Mouse (Mus musculus): ENCODE measurements around the gene Lcn2. TPM values are rescaled to one million over a fixed set of nuclear protein-coding genes. Genes with fewer than 3 reads are reported as not detected.
A peak's percentile ranks its signal among the peaks of the same experiment; 100 is the strongest.

Gene Lcn2
- polyA plus RNA-seq, 2 experiments, result 1.3 to 2.8 TPM

DNA sequence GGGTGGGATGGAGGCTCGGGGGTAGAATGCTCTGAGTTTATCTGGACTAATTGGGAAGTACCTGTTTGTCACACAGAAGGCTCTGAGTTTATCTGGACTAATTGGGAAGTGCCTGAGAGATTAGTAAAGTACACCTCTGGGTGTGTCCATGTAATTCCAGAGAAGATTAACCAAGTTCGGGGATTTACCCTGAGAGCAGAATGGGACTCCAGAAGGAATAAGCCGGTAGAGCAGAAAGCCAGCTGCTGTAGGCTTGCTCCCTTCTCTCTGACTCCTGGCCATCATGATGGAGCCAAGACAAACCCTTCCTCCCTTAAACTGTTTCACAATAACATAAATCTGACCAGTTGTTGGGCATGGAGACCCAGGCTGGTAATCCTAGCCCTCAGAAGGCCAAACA lies 36.7 kb upstream of the Lcn2 start:
- Histone ChIP-seq H3K27ac (replicated peaks; ENCODE audit: low read depth, low read length) (peak overlapping the region; percentile 67; the same call in 1 of the 2 replicates), H3K9me3 (ENCODE audit: control insufficient read depth, low read length) (no peaks in the 10 kb centered on the region), H3K36me3 (ENCODE audit: control insufficient read depth, insufficient read depth, low read length) (peaks cover 17% of the 10 kb centered on the region), H3K4me2 (replicated peaks; ENCODE audit: low read depth, low read length, severe bottlenecking) (no peak overlapping the region), H3K4me1 (ENCODE audit: control insufficient read depth, insufficient read depth, low read length) (peaks cover 45% of the 10 kb centered on the region), H3K4me3 (replicated peaks; ENCODE audit: low read length) (no peak overlapping the region), H3K27me3 (ENCODE audit: control insufficient read depth, insufficient read depth, low read length) (no peaks in the 10 kb centered on the region), H3K9ac (ENCODE audit: low read depth, low read length, severe bottlenecking) (no peak overlapping the region)
- DNase-seq (ENCODE audit: low spot score), result no peak
- ATAC-seq (ENCODE audit: low FRiP score, low read depth), result no peak
- no peak for TF ChIP-seq POLR2A (IDR thresholded peaks at IDR 0.05; ENCODE audit: borderline replicate concordance, extremely low read depth, insufficient read depth, insufficient read length)
- 35% methylated on average over 3 of the region's 3 CpGs for WGBS

GRCm38 (mm10) chr2:32423481-32424331 lies 35.7 kb upstream of the Lcn2 start:
- peaks cover 34% of the 10 kb centered on the region for H3K4me1 ChIP-seq (ENCODE audit: control insufficient read depth, insufficient read depth, low read length)
- TF ChIP-seq POLR2A (IDR thresholded peaks at IDR 0.05; ENCODE audit: borderline replicate concordance, extremely low read depth, insufficient read depth, insufficient read length), result no peak
- peak overlapping the region; percentile 40 for H3K9ac ChIP-seq (ENCODE audit: low read depth, low read length, severe bottlenecking)
- WGBS, result 1% methylated on average over 14 of the region's 14 CpGs
- DNase-seq (ENCODE audit: low spot score) (peak; percentile 94), ATAC-seq (ENCODE audit: low FRiP score, low read depth) (peak; percentile 93)
- peaks cover 28% of the 10 kb centered on the region for H3K36me3 ChIP-seq (ENCODE audit: control insufficient read depth, insufficient read depth, low read length)
- H3K4me3 ChIP-seq (replicated peaks; ENCODE audit: low read length), result peak overlapping the region; percentile 39
- peak overlapping the region; percentile 74 for H3K27ac ChIP-seq (replicated peaks; ENCODE audit: low read depth, low read length)
- H3K27me3 ChIP-seq (ENCODE audit: control insufficient read depth, insufficient read depth, low read length), result no peaks in the 10 kb centered on the region
- peak overlapping the region; percentile 69 for H3K4me2 ChIP-seq (replicated peaks; ENCODE audit: low read depth, low read length, severe bottlenecking)
- no peaks in the 10 kb centered on the region for H3K9me3 ChIP-seq (ENCODE audit: control insufficient read depth, low read length)

- Histone ChIP-seq H3K4me1 (ENCODE audit: control insufficient read depth, insufficient read depth, low read length) (peaks cover 22% of the 10 kb centered on the region), H3K4me3 (replicated peaks; ENCODE audit: low read length) (no peak overlapping the region), H3K9me3 (ENCODE audit: control insufficient read depth, low read length) (no peaks in the 10 kb centered on the region), H3K27me3 (ENCODE audit: control insufficient read depth, insufficient read depth, low read length) (no peaks in the 10 kb centered on the region), H3K27ac (replicated peaks; ENCODE audit: low read depth, low read length) (no peak overlapping the region), H3K9ac (ENCODE audit: low read depth, low read length, severe bottlenecking) (no peak overlapping the region), H3K4me2 (replicated peaks; ENCODE audit: low read depth, low read length, severe bottlenecking) (no peak overlapping the region), H3K36me3 (ENCODE audit: control insufficient read depth, insufficient read depth, low read length) (peaks cover 47% of the 10 kb centered on the region)
- TF ChIP-seq POLR2A (IDR thresholded peaks at IDR 0.05; ENCODE audit: borderline replicate concordance, extremely low read depth, insufficient read depth, insufficient read length), result no peak
- DNase-seq (ENCODE audit: low spot score) (no peak), ATAC-seq (ENCODE audit: low FRiP score, low read depth) (no peak)
- 89% methylated on average over 6 of the region's 6 CpGs for WGBS
Observed at GRCm38 (mm10) chr2:32421851-32422251, 33.8 kb upstream of the Lcn2 start.

DNA sequence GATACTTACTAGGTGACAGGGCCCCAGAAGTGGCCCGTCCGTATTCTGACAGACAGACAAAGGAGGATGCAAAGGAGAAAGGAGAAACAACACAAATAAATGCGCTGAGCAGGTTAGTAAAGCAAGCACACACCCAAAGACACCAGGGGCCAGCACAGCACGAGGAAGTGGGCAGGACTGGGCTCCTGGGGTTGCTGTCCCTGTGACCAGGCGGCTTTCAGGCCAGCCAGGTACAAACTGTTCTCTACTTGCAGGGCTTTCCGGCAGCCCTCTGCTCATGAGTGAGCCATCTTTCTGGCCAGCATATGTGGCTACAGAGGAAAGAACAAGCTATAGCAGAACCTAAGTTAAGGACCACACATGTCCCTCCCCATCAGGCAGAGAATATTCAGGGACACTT lies 32.6 kb upstream of the Lcn2 start:
- no peak overlapping the region for H3K4me3 ChIP-seq (replicated peaks; ENCODE audit: low read length)
- DNase-seq (ENCODE audit: low spot score), result no peak
- peaks cover 22% of the 10 kb centered on the region for H3K4me1 ChIP-seq (ENCODE audit: control insufficient read depth, insufficient read depth, low read length)
- H3K9me3 ChIP-seq (ENCODE audit: control insufficient read depth, low read length), result no peaks in the 10 kb centered on the region
- no peak overlapping the region for H3K27ac ChIP-seq (replicated peaks; ENCODE audit: low read depth, low read length)
- 93% methylated on average over 6 of the region's 6 CpGs for WGBS
- no peaks in the 10 kb centered on the region for H3K27me3 ChIP-seq (ENCODE audit: control insufficient read depth, insufficient read depth, low read length)
- no peak for ATAC-seq (ENCODE audit: low FRiP score, low read depth)
- H3K4me2 ChIP-seq (replicated peaks; ENCODE audit: low read depth, low read length, severe bottlenecking), result no peak overlapping the region
- no peak for TF ChIP-seq POLR2A (IDR thresholded peaks at IDR 0.05; ENCODE audit: borderline replicate concordance, extremely low read depth, insufficient read depth, insufficient read length)
- no peak overlapping the region for H3K9ac ChIP-seq (ENCODE audit: low read depth, low read length, severe bottlenecking)
- peaks cover 59% of the 10 kb centered on the region for H3K36me3 ChIP-seq (ENCODE audit: control insufficient read depth, insufficient read depth, low read length)

- no peaks in the 10 kb centered on the region for H3K27me3 ChIP-seq (ENCODE audit: control insufficient read depth, insufficient read depth, low read length)
- no peaks in the 10 kb centered on the region for H3K9me3 ChIP-seq (ENCODE audit: control insufficient read depth, low read length)
- DNase-seq (ENCODE audit: low spot score) (no peak), ATAC-seq (ENCODE audit: low FRiP score, low read depth) (no peak)
- TF ChIP-seq POLR2A (IDR thresholded peaks at IDR 0.05; ENCODE audit: borderline replicate concordance, extremely low read depth, insufficient read depth, insufficient read length), result no peak
- H3K9ac ChIP-seq (ENCODE audit: low read depth, low read length, severe bottlenecking), result no peak overlapping the region
- H3K4me2 ChIP-seq (replicated peaks; ENCODE audit: low read depth, low read length, severe bottlenecking), result no peak overlapping the region
- peaks cover 22% of the 10 kb centered on the region for H3K4me1 ChIP-seq (ENCODE audit: control insufficient read depth, insufficient read depth, low read length)
- peaks cover 64% of the 10 kb centered on the region for H3K36me3 ChIP-seq (ENCODE audit: control insufficient read depth, insufficient read depth, low read length)
- no peak overlapping the region for H3K27ac ChIP-seq (replicated peaks; ENCODE audit: low read depth, low read length)
- H3K4me3 ChIP-seq (replicated peaks; ENCODE audit: low read length), result no peak overlapping the region
- WGBS, result 85% methylated on average over 12 of the region's 12 CpGs
Observed at GRCm38 (mm10) chr2:32420066-32420608, 32.1 kb upstream of the Lcn2 start.

All from limb, embryonic 14.5 days (tissue).